Mouse (Mus musculus) cerebellum, adult 9-10 months (tissue): ENCODE results near the gene Arxes1.
"Not testable (repeated sequence)": the region's sequence is repeated elsewhere in the genome, so short reads cannot be mapped to it uniquely, and the experiment has no call there.

Experiments used
- DNase-seq: peaks from one replicate; pipeline ENCODE4 v3.0.0; 2022

Gene Arxes1

GRCm38 (mm10) chrX:136032799-136033763 lies at the start of gene Arxes1:
TSS of gene Arxes1 (plus strand) at chrX:136033367.
- peak; percentile 42 for DNase-seq

- DNase-seq, result no peak
These were observed 48.5 kb upstream of the Arxes1 start for GRCm38 (mm10) chrX:135984539-135985260.

GRCm38 (mm10) chrX:135986267-135986666 lies 46.9 kb upstream of the Arxes1 start:
- DNase-seq, result no peak

GRCm38 (mm10) chrX:135990661-135991060 lies 42.5 kb upstream of the Arxes1 start:
- no peak for DNase-seq

GRCm38 (mm10) chrX:135993192-135993594 lies 40.0 kb upstream of the Arxes1 start:
- not testable (repeated sequence) for DNase-seq

- not testable (repeated sequence) for DNase-seq
These were observed 39.5 kb upstream of the Arxes1 start, which contains the start of gene Arxes2 for GRCm38 (mm10) chrX:135993664-135994119. TSS of gene Arxes2 (plus strand) at chrX:135993824.

- DNase-seq, result no peak
These were observed 25.8 kb upstream of the Arxes1 start for GRCm38 (mm10) chrX:136007199-136007843.

GRCm38 (mm10) chrX:136014392-136014791 lies 18.8 kb upstream of the Arxes1 start:
- no peak for DNase-seq

- DNase-seq, result no peak
These were observed 2.8 kb upstream of the Arxes1 start for GRCm38 (mm10) chrX:136030331-136030730.

- DNase-seq, result no peak
These were observed 10.6 kb downstream of the Arxes1 start for GRCm38 (mm10) chrX:136043726-136044125.

- DNase-seq, result peak; percentile 80
These were observed 14.4 kb downstream of the Arxes1 start for GRCm38 (mm10) chrX:136047528-136047927.

GRCm38 (mm10) chrX:136051219-136051618 lies 18.1 kb downstream of the Arxes1 start:
- no peak for DNase-seq

GRCm38 (mm10) chrX:136060698-136061097 lies 27.5 kb downstream of the Arxes1 start:
- no peak for DNase-seq

- peak; percentile 36 for DNase-seq
These were observed 34.2 kb downstream of the Arxes1 start for GRCm38 (mm10) chrX:136067201-136067991.

GRCm38 (mm10) chrX:136068020-136068419 lies 34.9 kb downstream of the Arxes1 start, which contains the start of gene Bex2:
TSS of gene Bex2 (minus strand) at chrX:136068236.
- peak; percentile 52 for DNase-seq
